Mouse (Mus musculus): ENCODE measurements around the gene Kcnk10. TPM values are rescaled to one million over a fixed set of nuclear protein-coding genes. Genes with fewer than 3 reads are reported as not detected.

Kcnk10 gene
- polyA plus RNA-seq, 1 experiment = not detected

GRCm38 (mm10) chr12:98524331-98525311, 53.5 kb downstream of the Kcnk10 start:
- H3K27me3 ChIP-seq (replicated peaks) = no peaks in the 10 kb centered on the region
- H3K4me1 ChIP-seq = no peaks in the 10 kb centered on the region
- peaks cover 19% of the 10 kb centered on the region for H3K9me3 ChIP-seq
- H3K4me3 ChIP-seq (replicated peaks) = no peak overlapping the region
- H3K36me3 ChIP-seq (replicated peaks; ENCODE audit: low read length) = no peaks in the 10 kb centered on the region
- no peak for TF ChIP-seq FLI1 (IDR thresholded peaks at IDR 0.05; ENCODE audit: low read length)
- no peak for TF ChIP-seq GATA1 (IDR thresholded peaks at IDR 0.05; ENCODE audit: borderline replicate concordance, low read length)

GRCm38 (mm10) chr12:98521311-98521710, 56.8 kb downstream of the Kcnk10 start:
- TF ChIP-seq FLI1 (IDR thresholded peaks at IDR 0.05; ENCODE audit: low read length) = no peak
- Histone ChIP-seq H3K4me1 (no peaks in the 10 kb centered on the region), H3K4me3 (replicated peaks) (no peak overlapping the region), H3K36me3 (replicated peaks; ENCODE audit: low read length) (no peaks in the 10 kb centered on the region), H3K27me3 (replicated peaks) (no peaks in the 10 kb centered on the region), H3K9me3 (peaks cover 6% of the 10 kb centered on the region; the same call in 1 of the 2 replicates)

GRCm38 (mm10) chr12:98520568-98520931, 57.6 kb downstream of the Kcnk10 start:
- TF ChIP-seq GATA1 (IDR thresholded peaks at IDR 0.05; ENCODE audit: borderline replicate concordance, low read length) (no peak), FLI1 (IDR thresholded peaks at IDR 0.05; ENCODE audit: low read length) (no peak)
- Histone ChIP-seq H3K4me1 (no peaks in the 10 kb centered on the region), H3K4me3 (replicated peaks) (no peak overlapping the region), H3K9me3 (peaks cover 6% of the 10 kb centered on the region; the same call in 1 of the 2 replicates), H3K27me3 (replicated peaks) (no peaks in the 10 kb centered on the region), H3K36me3 (replicated peaks; ENCODE audit: low read length) (no peaks in the 10 kb centered on the region)

DNA sequence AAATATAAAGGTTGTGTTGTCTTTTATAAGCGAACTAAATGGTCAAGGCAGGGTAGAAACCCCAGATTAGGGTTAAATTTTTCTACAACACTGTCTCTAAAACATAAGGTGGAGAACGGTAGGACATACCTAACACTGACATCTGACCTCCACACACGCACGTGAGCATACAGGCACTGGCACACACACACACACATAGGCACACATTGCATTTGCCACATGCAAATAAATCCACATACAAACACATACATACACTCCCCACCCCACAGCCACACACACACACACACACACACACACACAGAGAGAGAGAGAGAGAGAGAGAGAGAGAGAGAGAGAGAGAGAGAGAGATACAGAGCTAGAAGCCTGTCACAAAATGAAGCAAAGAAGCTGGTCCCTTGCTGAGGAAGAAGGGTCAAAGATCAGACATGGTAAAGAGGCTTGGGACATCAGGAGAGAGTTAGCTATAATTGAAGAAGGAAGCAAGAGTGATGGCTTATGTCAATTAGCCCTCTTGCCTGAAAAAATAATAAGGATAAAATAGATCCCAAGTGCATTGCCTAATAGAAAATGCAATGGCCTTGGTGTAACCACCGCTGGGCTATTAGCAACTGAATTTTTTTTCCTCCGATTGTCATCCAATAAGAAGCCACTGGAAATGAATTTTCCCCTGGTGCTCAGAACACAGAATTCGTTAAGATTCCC, 58.1 kb downstream of the Kcnk10 start:
- Histone ChIP-seq H3K4me1 (no peaks in the 10 kb centered on the region), H3K9me3 (peaks cover 6% of the 10 kb centered on the region; the same call in 1 of the 2 replicates), H3K4me3 (replicated peaks) (no peak overlapping the region), H3K27me3 (replicated peaks) (no peaks in the 10 kb centered on the region), H3K36me3 (replicated peaks; ENCODE audit: low read length) (no peaks in the 10 kb centered on the region)
- TF ChIP-seq FLI1 (IDR thresholded peaks at IDR 0.05; ENCODE audit: low read length) (no peak), GATA1 (IDR thresholded peaks at IDR 0.05; ENCODE audit: borderline replicate concordance, low read length) (no peak)

GRCm38 (mm10) chr12:98505601-98506000, 72.5 kb downstream of the Kcnk10 start:
- Histone ChIP-seq H3K4me1 (no peaks in the 10 kb centered on the region), H3K36me3 (replicated peaks; ENCODE audit: low read length) (no peaks in the 10 kb centered on the region), H3K4me3 (replicated peaks) (no peak overlapping the region), H3K9me3 (peaks cover 12% of the 10 kb centered on the region), H3K27me3 (replicated peaks) (no peaks in the 10 kb centered on the region)
- no peak for TF ChIP-seq FLI1 (IDR thresholded peaks at IDR 0.05; ENCODE audit: low read length)
- TF ChIP-seq GATA1 (IDR thresholded peaks at IDR 0.05; ENCODE audit: borderline replicate concordance, low read length) = no peak

- TF ChIP-seq GATA1 (IDR thresholded peaks at IDR 0.05; ENCODE audit: borderline replicate concordance, low read length) (no peak), FLI1 (IDR thresholded peaks at IDR 0.05; ENCODE audit: low read length) (no peak)
- Histone ChIP-seq H3K36me3 (replicated peaks; ENCODE audit: low read length) (no peaks in the 10 kb centered on the region), H3K27me3 (replicated peaks) (no peaks in the 10 kb centered on the region), H3K4me1 (no peaks in the 10 kb centered on the region), H3K4me3 (replicated peaks) (no peak overlapping the region), H3K9me3 (peaks cover 8% of the 10 kb centered on the region)
Measured at GRCm38 (mm10) chr12:98501528-98502280, 76.4 kb downstream of the Kcnk10 start.

DNA sequence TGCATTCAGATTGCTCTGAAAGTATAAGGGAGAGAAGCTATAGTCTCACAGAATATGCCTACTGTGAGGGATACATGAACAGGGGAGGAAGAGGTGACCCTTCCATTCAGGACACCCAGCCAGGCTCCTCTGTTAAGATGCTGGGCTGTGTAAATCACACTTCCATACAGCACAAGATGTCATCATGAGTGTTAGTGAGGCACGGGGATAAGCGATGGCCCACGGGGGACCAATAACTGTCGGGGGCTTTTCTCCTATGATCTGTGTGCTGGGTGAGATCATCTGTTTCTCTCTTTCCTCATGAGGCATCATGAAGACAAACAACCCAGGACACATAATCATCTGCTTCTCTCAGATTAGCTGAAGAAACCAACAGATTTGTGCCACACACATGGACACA, 77.1 kb downstream of the Kcnk10 start:
- no peaks in the 10 kb centered on the region for H3K27me3 ChIP-seq (replicated peaks)
- H3K4me1 ChIP-seq = no peaks in the 10 kb centered on the region

GRCm38 (mm10) chr12:98481460-98481859, 96.7 kb downstream of the Kcnk10 start:
- H3K9me3 ChIP-seq = no peaks in the 10 kb centered on the region
- H3K4me3 ChIP-seq (replicated peaks) = no peak overlapping the region
- TF ChIP-seq FLI1 (IDR thresholded peaks at IDR 0.05; ENCODE audit: low read length) (no peak), GATA1 (IDR thresholded peaks at IDR 0.05; ENCODE audit: borderline replicate concordance, low read length) (no peak)
- H3K36me3 ChIP-seq (replicated peaks; ENCODE audit: low read length) = no peaks in the 10 kb centered on the region
- no peaks in the 10 kb centered on the region for H3K4me1 ChIP-seq
- H3K27me3 ChIP-seq (replicated peaks) = no peaks in the 10 kb centered on the region

More for the DNA sequence above, 77.1 kb downstream of the Kcnk10 start:
- Histone ChIP-seq H3K9me3 (peaks cover 6% of the 10 kb centered on the region), H3K36me3 (replicated peaks; ENCODE audit: low read length) (no peaks in the 10 kb centered on the region), H3K4me3 (replicated peaks) (no peak overlapping the region)
- TF ChIP-seq FLI1 (IDR thresholded peaks at IDR 0.05; ENCODE audit: low read length) (no peak), GATA1 (IDR thresholded peaks at IDR 0.05; ENCODE audit: borderline replicate concordance, low read length) (no peak)

DNA sequence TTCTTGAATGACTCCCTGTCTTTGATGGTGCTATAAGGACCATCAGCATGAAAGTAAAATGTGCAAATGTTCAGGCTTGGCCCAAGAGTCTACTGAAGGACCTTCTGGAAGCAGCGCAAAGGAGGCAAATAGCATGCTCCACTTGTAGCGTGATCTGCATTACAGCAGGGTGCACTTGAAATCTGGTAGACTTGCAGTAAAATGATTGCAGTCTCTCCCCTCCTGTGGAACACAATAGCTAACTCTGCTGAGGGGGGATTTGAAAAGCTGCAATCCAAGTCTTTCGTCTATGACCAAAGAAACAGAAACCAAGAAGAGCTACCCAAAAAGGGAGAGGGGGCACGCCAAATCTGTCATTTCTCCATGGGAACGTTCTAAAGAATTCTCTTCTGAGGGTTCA, 97.1 kb downstream of the Kcnk10 start:
- H3K36me3 ChIP-seq (replicated peaks; ENCODE audit: low read length) = no peaks in the 10 kb centered on the region

More for the DNA sequence above, 97.1 kb downstream of the Kcnk10 start:
- H3K4me1 ChIP-seq = no peaks in the 10 kb centered on the region
- TF ChIP-seq FLI1 (IDR thresholded peaks at IDR 0.05; ENCODE audit: low read length) = no peak
- no peak for TF ChIP-seq GATA1 (IDR thresholded peaks at IDR 0.05; ENCODE audit: borderline replicate concordance, low read length)
- H3K9me3 ChIP-seq = no peaks in the 10 kb centered on the region
- H3K4me3 ChIP-seq (replicated peaks) = no peak overlapping the region
- H3K27me3 ChIP-seq (replicated peaks) = no peaks in the 10 kb centered on the region

Data from megakaryocyte, embryonic 14.5 days (primary cell).